Mouse (Mus musculus): Measurements from ENCODE around the gene Usp34.
"Not testable (repeated sequence)": the region's sequence is repeated elsewhere in the genome, so short reads cannot be mapped to it uniquely, and the experiment has no call there.

The Usp34 gene

GRCm38 (mm10) chr11:23306764-23307565, at the start of gene Usp34:
Gene Usp34, plus strand, starts transcription at chr11:23306895.
- in situ Hi-C loops (cut with MboI; ENCODE audit: unreplicated experiment in 2 of 2), result no loop called here

GRCm38 (mm10) chr11:23259073-23259472, 47.6 kb upstream of the Usp34 start:
- in situ Hi-C loops (cut with MboI; ENCODE audit: unreplicated experiment in 2 of 2), result loop anchor here (25.0 kb wide), 3 partner anchors 397 to 1022 kb away; partner anchors contain the start of gene B3gnt2 (in 1 of the 2)

GRCm38 (mm10) chr11:23259481-23259880, 47.2 kb upstream of the Usp34 start:
- in situ Hi-C loops (cut with MboI; ENCODE audit: unreplicated experiment in 2 of 2), result loop anchor here (25.0 kb wide), 3 partner anchors 397 to 1022 kb away; partner anchors contain the start of gene B3gnt2 (in 1 of the 2)

- in situ Hi-C loops (cut with MboI; ENCODE audit: unreplicated experiment in 2 of 2), result loop anchor here (25.0 kb wide), 3 partner anchors 398 to 1023 kb away; partner anchors contain the start of gene B3gnt2 (in 1 of the 2)
Measured at GRCm38 (mm10) chr11:23260186-23260585, 46.5 kb upstream of the Usp34 start.

- in situ Hi-C loops (cut with MboI; ENCODE audit: unreplicated experiment in 2 of 2), result loop anchor here (25.0 kb wide), 3 partner anchors 399 to 1024 kb away; partner anchors contain the start of gene B3gnt2 (in 1 of the 2)
Measured at GRCm38 (mm10) chr11:23261490-23261889, 45.2 kb upstream of the Usp34 start.

GRCm38 (mm10) chr11:23264949-23265348, 41.7 kb upstream of the Usp34 start:
- in situ Hi-C loops (cut with MboI; ENCODE audit: unreplicated experiment in 2 of 2), result loop anchor here (25.0 kb wide), 3 partner anchors 403 to 1028 kb away; partner anchors contain the start of gene B3gnt2 (in 1 of the 2)

- in situ Hi-C loops (cut with MboI; ENCODE audit: unreplicated experiment in 2 of 2), result loop anchor here (5.0 to 25.0 kb wide), 7 partner anchors 120 to 1047 kb away; partner anchors contain the start of gene B3gnt2 (in 1 of the 2)
Measured at GRCm38 (mm10) chr11:23271770-23272724, 34.6 kb upstream of the Usp34 start.

- in situ Hi-C loops (cut with MboI; ENCODE audit: unreplicated experiment in 2 of 2), result loop anchor here (10.0 kb wide), 2 partner anchors 641 to 1051 kb away; no protein-coding TSS in a partner anchor
Measured at GRCm38 (mm10) chr11:23275780-23276179, 30.9 kb upstream of the Usp34 start.

GRCm38 (mm10) chr11:23284469-23284868, 22.2 kb upstream of the Usp34 start:
- in situ Hi-C loops (cut with MboI; ENCODE audit: unreplicated experiment in 2 of 2), result loop anchor here in 1 of 2 experiments (10.0 kb wide), 1 partner anchor 640 kb away; no protein-coding TSS in a partner anchor

GRCm38 (mm10) chr11:23288866-23289265, 17.8 kb upstream of the Usp34 start:
- in situ Hi-C loops (cut with MboI; ENCODE audit: unreplicated experiment in 2 of 2), result loop anchor here in 1 of 2 experiments (10.0 kb wide), 1 partner anchor 644 kb away; no protein-coding TSS in a partner anchor

- in situ Hi-C loops (cut with MboI; ENCODE audit: unreplicated experiment in 2 of 2), result no loop called here
Measured at GRCm38 (mm10) chr11:23297379-23297778, 9.3 kb upstream of the Usp34 start.

GRCm38 (mm10) chr11:23298301-23298700, 8.4 kb upstream of the Usp34 start:
- in situ Hi-C loops (cut with MboI; ENCODE audit: unreplicated experiment in 2 of 2), result no loop called here

- in situ Hi-C loops (cut with MboI; ENCODE audit: unreplicated experiment in 2 of 2), result no loop called here
Measured at GRCm38 (mm10) chr11:23299910-23300309, 6.8 kb upstream of the Usp34 start.

- in situ Hi-C loops (cut with MboI; ENCODE audit: unreplicated experiment in 2 of 2), result no loop called here
Measured at GRCm38 (mm10) chr11:23303126-23303525, 3.6 kb upstream of the Usp34 start.

GRCm38 (mm10) chr11:23305101-23305672, 1.5 kb upstream of the Usp34 start:
- in situ Hi-C loops (cut with MboI; ENCODE audit: unreplicated experiment in 2 of 2), result not testable (repeated sequence)

GRCm38 (mm10) chr11:23305673-23306608, 754 bp upstream of the Usp34 start:
- in situ Hi-C loops (cut with MboI; ENCODE audit: unreplicated experiment in 2 of 2), result no loop called here

- in situ Hi-C loops (cut with MboI; ENCODE audit: unreplicated experiment in 2 of 2), result no loop called here
Measured at GRCm38 (mm10) chr11:23307566-23307920, 848 bp downstream of the Usp34 start.

- in situ Hi-C loops (cut with MboI; ENCODE audit: unreplicated experiment in 2 of 2), result no loop called here
Measured at GRCm38 (mm10) chr11:23313496-23313895, 6.8 kb downstream of the Usp34 start.

- in situ Hi-C loops (cut with MboI; ENCODE audit: unreplicated experiment in 2 of 2), result no loop called here
Measured at GRCm38 (mm10) chr11:23329413-23329812, 22.7 kb downstream of the Usp34 start.
